Mouse (Mus musculus): ENCODE results near the gene Eps8. TPM values are rescaled to one million over a fixed set of nuclear protein-coding genes. Genes with fewer than 3 reads are reported as not detected.

Eps8 gene
- polyA plus RNA-seq, 1 experiment from 2014 or later, result 27.5 TPM

DNA sequence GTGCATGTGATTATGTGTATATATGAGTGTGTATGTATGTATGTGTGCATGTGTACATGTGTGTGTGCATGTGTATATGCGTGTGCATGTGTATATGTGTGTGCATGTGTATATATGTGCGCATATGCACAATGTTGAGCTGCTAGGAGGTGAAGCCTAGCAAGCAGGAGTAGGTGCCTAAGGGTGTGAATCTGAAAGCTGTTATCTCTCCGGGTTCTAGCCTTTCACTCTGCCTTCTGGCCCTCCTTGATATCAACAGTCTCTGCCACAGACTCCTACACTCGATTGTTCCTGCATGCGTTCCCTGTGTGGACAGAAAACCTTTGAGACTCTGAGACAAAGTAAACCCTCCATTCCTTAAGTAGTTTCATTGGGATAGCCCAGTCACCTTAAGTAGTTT is 98.0 kb downstream of the Eps8 start:
- no peak overlapping the region for H3K27ac ChIP-seq (replicated peaks)
- WGBS, result 91% methylated on average over 5 of the region's 5 CpGs
- peaks cover 6% of the 10 kb centered on the region; the same call in 1 of the 2 replicates for H3K4me1 ChIP-seq (replicated peaks)
- H3K9me3 ChIP-seq, result no peaks in the 10 kb centered on the region
- ATAC-seq (ENCODE audit: low FRiP score, low read depth), result no peak
- no peaks in the 10 kb centered on the region for H3K36me3 ChIP-seq
- H3K27me3 ChIP-seq, result no peaks in the 10 kb centered on the region
- no peak overlapping the region for H3K4me3 ChIP-seq
- H3K4me2 ChIP-seq, result no peak overlapping the region
- H3K9ac ChIP-seq, result no peak overlapping the region

- Histone ChIP-seq H3K27ac (replicated peaks) (no peak overlapping the region), H3K4me2 (no peak overlapping the region), H3K9me3 (no peaks in the 10 kb centered on the region), H3K4me1 (replicated peaks) (no peaks in the 10 kb centered on the region), H3K27me3 (no peaks in the 10 kb centered on the region), H3K9ac (no peak overlapping the region), H3K36me3 (no peaks in the 10 kb centered on the region), H3K4me3 (no peak overlapping the region)
- 78% methylated on average over 8 of the region's 8 CpGs for WGBS
- no peak for ATAC-seq (ENCODE audit: low FRiP score, low read depth)
Observed at GRCm38 (mm10) chr6:137550181-137550580, 104.5 kb downstream of the Eps8 start.

- Histone ChIP-seq H3K9ac (no peak overlapping the region), H3K4me3 (no peak overlapping the region), H3K4me1 (replicated peaks) (no peaks in the 10 kb centered on the region), H3K4me2 (no peak overlapping the region), H3K9me3 (no peaks in the 10 kb centered on the region), H3K27ac (replicated peaks) (no peak overlapping the region), H3K27me3 (no peaks in the 10 kb centered on the region), H3K36me3 (no peaks in the 10 kb centered on the region)
- ATAC-seq (ENCODE audit: low FRiP score, low read depth), result no peak
- 83% methylated on average over 5 of the region's 5 CpGs for WGBS
Observed at GRCm38 (mm10) chr6:137548613-137549012, 106.1 kb downstream of the Eps8 start.

DNA sequence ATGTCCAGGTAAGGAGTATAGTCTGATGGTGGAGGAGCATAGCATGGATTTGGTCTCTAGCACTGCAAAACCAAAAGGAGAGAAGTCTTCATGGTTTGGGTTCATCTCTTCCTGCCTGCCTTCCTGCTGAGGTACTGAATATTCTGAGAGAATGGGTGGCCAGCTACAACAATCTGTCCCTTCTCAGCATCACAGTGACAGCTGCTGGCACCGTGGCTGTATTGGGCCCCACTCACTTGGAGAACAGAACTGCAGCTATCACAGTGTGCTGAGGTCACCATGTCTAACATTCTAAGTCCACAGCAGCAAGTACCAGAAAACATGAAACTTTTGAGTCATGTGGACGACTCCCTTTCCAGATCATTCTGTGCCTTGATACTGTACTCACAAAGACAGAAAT is 107.1 kb downstream of the Eps8 start:
- Histone ChIP-seq H3K27me3 (no peaks in the 10 kb centered on the region), H3K27ac (replicated peaks) (no peak overlapping the region), H3K9ac (no peak overlapping the region), H3K4me3 (no peak overlapping the region), H3K4me1 (replicated peaks) (no peaks in the 10 kb centered on the region), H3K9me3 (no peaks in the 10 kb centered on the region), H3K36me3 (no peaks in the 10 kb centered on the region), H3K4me2 (no peak overlapping the region)
- WGBS, result 76% methylated on average over 2 of the region's 2 CpGs
- no peak for ATAC-seq (ENCODE audit: low FRiP score, low read depth)

DNA sequence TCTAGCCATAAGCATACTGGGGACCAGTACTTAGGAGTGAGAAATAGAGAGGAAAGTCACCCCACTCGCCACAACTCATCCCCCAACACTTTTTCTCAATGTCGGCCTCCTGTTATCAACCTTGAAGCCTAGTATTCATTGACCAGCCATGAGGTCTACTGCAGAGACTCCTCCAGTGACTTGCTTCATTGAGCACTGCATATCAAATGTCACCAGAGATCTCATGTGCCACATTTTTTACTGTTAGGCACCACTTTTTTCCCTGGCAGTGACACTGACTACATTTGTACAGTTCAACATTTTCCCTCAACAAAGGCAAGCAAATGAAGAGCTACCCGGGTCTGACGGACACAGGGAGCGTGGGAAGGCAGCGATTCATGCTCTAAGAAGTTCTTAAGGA is 108.6 kb downstream of the Eps8 start:
- no peaks in the 10 kb centered on the region for H3K9me3 ChIP-seq
- H3K4me3 ChIP-seq, result no peak overlapping the region
- no peak overlapping the region for H3K9ac ChIP-seq
- H3K27me3 ChIP-seq, result no peaks in the 10 kb centered on the region
- 0 out of 2 replicates have a peak, but pooled peaks cover 8% of the 10 kb centered on the region for H3K4me1 ChIP-seq (replicated peaks)
- no peaks in the 10 kb centered on the region for H3K36me3 ChIP-seq
- no peak overlapping the region for H3K27ac ChIP-seq (replicated peaks)
- no peak overlapping the region for H3K4me2 ChIP-seq
- ATAC-seq (ENCODE audit: low FRiP score, low read depth), result no peak
- WGBS, result 90% methylated on average over 6 of the region's 6 CpGs

DNA sequence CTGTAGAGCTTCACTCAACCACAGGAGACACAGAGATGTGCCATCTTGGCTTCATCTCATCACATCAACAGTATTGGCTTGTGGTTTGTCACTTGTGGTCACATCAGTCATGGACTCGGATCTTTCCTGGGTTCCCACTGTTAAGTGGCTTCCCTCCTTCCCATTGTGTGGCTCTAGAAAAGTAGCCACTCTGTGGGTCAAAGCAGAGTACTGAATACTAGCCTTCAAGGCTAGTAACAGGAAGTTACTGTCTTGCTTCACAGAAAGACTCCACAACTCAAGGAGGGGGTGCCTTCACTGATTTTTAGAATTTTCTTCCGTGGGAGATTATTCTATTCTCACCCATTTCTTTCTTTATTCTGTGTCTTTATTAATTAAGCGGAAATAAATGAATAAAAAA is 109.3 kb downstream of the Eps8 start:
- Histone ChIP-seq H3K27ac (replicated peaks) (no peak overlapping the region), H3K4me1 (replicated peaks) (0 out of 2 replicates have a peak, but pooled peaks cover 8% of the 10 kb centered on the region), H3K27me3 (no peaks in the 10 kb centered on the region), H3K36me3 (no peaks in the 10 kb centered on the region), H3K4me2 (no peak overlapping the region), H3K4me3 (no peak overlapping the region), H3K9ac (no peak overlapping the region), H3K9me3 (no peaks in the 10 kb centered on the region)
- no peak for ATAC-seq (ENCODE audit: low FRiP score, low read depth)
- 70% methylated on average over 3 of the region's 3 CpGs for WGBS

- Histone ChIP-seq H3K4me3 (no peak overlapping the region), H3K4me2 (no peak overlapping the region), H3K4me1 (replicated peaks) (0 out of 2 replicates have a peak, but pooled peaks cover 8% of the 10 kb centered on the region), H3K9ac (no peak overlapping the region), H3K36me3 (no peaks in the 10 kb centered on the region), H3K9me3 (no peaks in the 10 kb centered on the region), H3K27ac (replicated peaks) (no peak overlapping the region; the same call in 1 of the 2 replicates), H3K27me3 (no peaks in the 10 kb centered on the region)
- ATAC-seq (ENCODE audit: low FRiP score, low read depth), result peak; percentile 75
- 4% methylated on average over 10 of the region's 10 CpGs for WGBS
Observed at GRCm38 (mm10) chr6:137542231-137543152, 112.2 kb downstream of the Eps8 start.

- WGBS, result 53% methylated on average over 17 of the region's 17 CpGs
- ATAC-seq (ENCODE audit: low FRiP score, low read depth), result peak; percentile 35; the same call in 1 of the 2 replicates
- Histone ChIP-seq H3K4me3 (no peak overlapping the region), H3K36me3 (no peaks in the 10 kb centered on the region), H3K9ac (no peak overlapping the region), H3K9me3 (no peaks in the 10 kb centered on the region), H3K27ac (replicated peaks) (no peak overlapping the region; the same call in 1 of the 2 replicates), H3K4me1 (replicated peaks) (0 out of 2 replicates have a peak, but pooled peaks cover 8% of the 10 kb centered on the region), H3K27me3 (no peaks in the 10 kb centered on the region), H3K4me2 (no peak overlapping the region)
Observed at GRCm38 (mm10) chr6:137541216-137542176, 113.2 kb downstream of the Eps8 start.

- no peak for ATAC-seq (ENCODE audit: low FRiP score, low read depth)
- H3K4me1 ChIP-seq (replicated peaks), result 0 out of 2 replicates have a peak, but pooled peaks cover 8% of the 10 kb centered on the region
- no peak overlapping the region for H3K4me2 ChIP-seq
- WGBS, result 82% methylated on average over 5 of the region's 5 CpGs
- H3K27ac ChIP-seq (replicated peaks), result no peak overlapping the region
- H3K27me3 ChIP-seq, result no peaks in the 10 kb centered on the region
- no peak overlapping the region for H3K9ac ChIP-seq
- H3K36me3 ChIP-seq, result no peaks in the 10 kb centered on the region
- no peak overlapping the region for H3K4me3 ChIP-seq
- no peaks in the 10 kb centered on the region for H3K9me3 ChIP-seq
Observed at GRCm38 (mm10) chr6:137540800-137541199, 113.9 kb downstream of the Eps8 start.

DNA sequence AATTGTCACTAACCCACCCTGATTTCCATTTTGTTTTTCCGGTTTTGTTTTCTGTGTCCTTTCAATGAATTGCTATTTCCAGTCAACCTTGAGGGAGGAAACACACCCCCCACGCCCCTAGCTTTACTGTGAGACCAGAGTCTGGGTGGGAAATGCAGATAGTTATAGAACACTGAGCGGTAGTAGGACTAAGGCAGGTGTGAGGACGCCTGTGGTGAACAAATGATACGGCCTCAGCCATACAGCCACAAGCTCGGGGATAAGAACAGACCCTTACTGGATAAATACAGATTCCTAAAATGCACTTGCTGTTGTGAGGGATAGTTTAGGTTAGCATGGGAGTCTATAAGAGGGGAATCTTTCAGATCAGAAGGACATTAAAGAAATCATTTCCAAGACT is 114.3 kb downstream of the Eps8 start:
- ATAC-seq (ENCODE audit: low FRiP score, low read depth), result no peak
- 82% methylated on average over 6 of the region's 6 CpGs for WGBS
- no peaks in the 10 kb centered on the region for H3K36me3 ChIP-seq
- H3K9me3 ChIP-seq, result no peaks in the 10 kb centered on the region
- H3K9ac ChIP-seq, result no peak overlapping the region
- H3K4me1 ChIP-seq (replicated peaks), result 0 out of 2 replicates have a peak, but pooled peaks cover 8% of the 10 kb centered on the region
- no peak overlapping the region for H3K4me2 ChIP-seq
- H3K27ac ChIP-seq (replicated peaks), result no peak overlapping the region
- no peaks in the 10 kb centered on the region for H3K27me3 ChIP-seq
- H3K4me3 ChIP-seq, result no peak overlapping the region

- no peak for ATAC-seq (ENCODE audit: low FRiP score, low read depth)
- Histone ChIP-seq H3K9me3 (no peaks in the 10 kb centered on the region), H3K27ac (replicated peaks) (no peak overlapping the region), H3K4me3 (no peak overlapping the region), H3K4me2 (no peak overlapping the region), H3K27me3 (no peaks in the 10 kb centered on the region), H3K36me3 (no peaks in the 10 kb centered on the region), H3K9ac (no peak overlapping the region), H3K4me1 (replicated peaks) (0 out of 2 replicates have a peak, but pooled peaks cover 8% of the 10 kb centered on the region)
- 91% methylated on average over 7 of the region's 7 CpGs for WGBS
Observed at GRCm38 (mm10) chr6:137539219-137539618, 115.5 kb downstream of the Eps8 start.

DNA sequence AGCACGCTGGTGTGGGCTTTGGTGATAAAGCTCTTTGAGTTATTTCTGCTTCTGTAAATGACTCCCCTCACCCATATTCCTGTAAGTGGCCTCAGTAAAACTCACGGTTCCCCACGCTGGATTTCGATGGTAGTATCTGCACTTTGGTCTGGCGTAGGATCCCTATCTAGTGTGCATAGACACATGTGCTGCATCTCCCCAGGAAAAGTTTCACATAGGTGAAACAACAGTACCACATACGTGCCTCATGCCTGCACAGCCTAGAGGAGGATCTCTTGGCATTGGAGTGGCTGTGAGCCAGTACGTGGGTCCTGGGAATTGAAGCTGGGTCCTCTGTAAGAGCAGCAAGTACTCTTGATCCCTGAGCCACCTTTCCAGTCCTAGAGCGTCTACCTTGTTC is 121.9 kb downstream of the Eps8 start:
- H3K9me3 ChIP-seq, result no peaks in the 10 kb centered on the region
- WGBS, result 94% methylated on average over 8 of the region's 8 CpGs
- no peak overlapping the region for H3K4me3 ChIP-seq
- H3K27me3 ChIP-seq, result no peaks in the 10 kb centered on the region
- no peak overlapping the region for H3K4me2 ChIP-seq
- H3K9ac ChIP-seq, result no peak overlapping the region
- no peaks in the 10 kb centered on the region for H3K4me1 ChIP-seq (replicated peaks)
- no peak overlapping the region for H3K27ac ChIP-seq (replicated peaks)
- ATAC-seq (ENCODE audit: low FRiP score, low read depth), result no peak
- no peaks in the 10 kb centered on the region for H3K36me3 ChIP-seq

Data from hindbrain, embryonic 15.5 days (tissue).